Mouse (Mus musculus) retina, adult 2 months (tissue): ENCODE results near the gene Zmiz1.

ENCODE experiments used
- DNase-seq: peaks from one replicate; pipeline ENCODE4 v3.0.0-alpha.2; 2012; ENCODE audit warnings: low read depth, low spot score

Gene Zmiz1

DNA sequence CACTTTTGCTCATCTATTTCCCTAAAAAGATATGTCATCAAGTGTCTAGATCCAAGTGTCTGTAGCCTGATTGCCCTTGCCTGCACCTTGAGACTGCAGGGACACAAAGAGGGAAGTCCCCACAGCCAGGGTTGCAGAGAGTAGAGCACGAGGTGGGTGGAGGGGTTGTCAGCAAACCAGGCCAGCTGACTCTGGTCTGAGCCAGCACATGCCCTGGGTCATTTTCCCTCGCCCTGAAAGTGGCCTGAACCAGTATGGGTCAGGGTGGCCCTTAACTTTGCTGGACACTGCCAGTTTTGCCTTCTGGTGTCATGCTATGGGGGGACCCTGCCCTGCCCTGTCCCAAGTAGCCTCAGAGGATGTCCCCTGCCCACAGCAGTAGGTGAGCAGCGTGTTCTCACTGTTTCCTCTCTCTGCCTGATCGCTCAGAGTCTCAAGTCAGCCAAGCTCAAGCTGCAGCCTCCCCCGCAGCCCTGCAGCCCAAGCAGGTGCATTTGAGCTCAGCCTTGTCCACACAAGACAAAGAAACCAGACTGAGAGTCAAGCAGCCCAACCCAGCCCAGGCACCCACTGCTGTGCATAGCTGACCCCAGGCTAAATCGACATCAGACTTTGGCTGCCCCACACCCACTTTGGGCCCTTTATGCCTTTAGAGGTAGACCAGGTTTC lies 14.1 kb downstream of the Zmiz1 start:
- no peak for DNase-seq

- DNase-seq: no peak
These were observed 15.0 kb downstream of the Zmiz1 start for GRCm38 (mm10) chr14:25474017-25474416.

GRCm38 (mm10) chr14:25474732-25475131 lies 15.7 kb downstream of the Zmiz1 start:
- no peak for DNase-seq

- DNase-seq: no peak
These were observed 17.1 kb downstream of the Zmiz1 start for GRCm38 (mm10) chr14:25476048-25476447.

GRCm38 (mm10) chr14:25476453-25476852 lies 17.5 kb downstream of the Zmiz1 start:
- no peak for DNase-seq

- DNase-seq: no peak
These were observed 18.3 kb downstream of the Zmiz1 start for GRCm38 (mm10) chr14:25477268-25477667.

GRCm38 (mm10) chr14:25478257-25478656 lies 19.3 kb downstream of the Zmiz1 start:
- DNase-seq: no peak

GRCm38 (mm10) chr14:25478755-25479154 lies 19.8 kb downstream of the Zmiz1 start:
- DNase-seq: no peak

GRCm38 (mm10) chr14:25479841-25480252 lies 20.9 kb downstream of the Zmiz1 start:
- DNase-seq: no peak

DNA sequence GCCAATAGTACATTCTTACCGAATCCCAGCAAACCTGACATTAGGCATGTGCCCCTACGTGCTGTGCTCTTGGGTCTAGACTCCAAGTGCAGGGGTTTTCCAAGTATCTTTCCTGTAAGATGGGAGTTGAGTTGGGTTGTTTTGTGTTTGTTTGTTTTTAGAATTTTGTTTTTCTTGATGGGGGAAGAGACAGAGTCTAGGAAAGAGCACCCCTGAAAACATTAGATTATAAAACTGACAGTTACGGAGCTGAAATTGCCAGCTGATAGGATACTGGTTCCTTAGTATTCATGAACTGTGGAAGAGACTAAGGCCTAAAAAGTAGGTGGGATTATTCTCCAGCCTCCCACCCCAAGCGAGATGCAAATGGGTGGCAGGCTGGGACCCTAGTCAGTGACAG lies 21.5 kb downstream of the Zmiz1 start:
- no peak for DNase-seq

DNA sequence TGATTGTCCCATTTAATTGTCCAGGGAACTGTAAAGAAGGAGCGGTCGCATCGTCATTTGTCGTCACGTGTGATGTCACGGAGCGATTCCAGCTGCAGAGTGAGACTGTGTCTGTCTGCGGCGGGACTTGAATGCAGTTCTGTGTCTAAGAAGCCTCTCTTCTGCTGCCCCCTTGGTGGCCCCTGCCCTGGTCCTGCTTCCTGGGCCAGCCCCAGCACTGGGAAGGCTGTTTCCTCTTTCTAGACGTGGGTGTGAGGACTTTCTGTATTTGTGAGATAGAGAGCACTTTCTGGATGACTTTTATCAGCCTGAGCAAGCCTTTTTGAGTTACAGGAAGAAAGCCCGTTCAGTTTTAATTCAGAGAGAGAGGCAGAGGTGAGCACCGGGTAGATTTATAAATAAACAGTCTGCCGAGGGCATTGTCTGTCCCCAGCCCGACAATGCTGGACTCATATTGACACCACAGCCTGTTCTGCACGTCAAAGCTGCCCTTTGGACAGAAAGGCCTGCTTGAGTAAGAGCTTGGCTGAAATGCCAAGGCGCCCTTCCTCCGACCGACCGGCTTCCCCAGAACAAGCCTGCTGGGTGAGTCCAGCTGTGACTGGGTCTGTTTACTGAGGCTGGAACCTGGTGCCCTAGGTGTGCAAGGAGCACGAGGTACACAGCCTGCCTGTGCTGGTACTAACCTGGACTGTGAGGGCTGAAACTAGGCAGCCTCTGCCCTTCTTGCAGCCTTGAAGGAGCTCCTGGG lies 22.1 kb downstream of the Zmiz1 start:
- no peak for DNase-seq

GRCm38 (mm10) chr14:25481667-25482331 lies 22.8 kb downstream of the Zmiz1 start:
- DNase-seq: no peak

DNA sequence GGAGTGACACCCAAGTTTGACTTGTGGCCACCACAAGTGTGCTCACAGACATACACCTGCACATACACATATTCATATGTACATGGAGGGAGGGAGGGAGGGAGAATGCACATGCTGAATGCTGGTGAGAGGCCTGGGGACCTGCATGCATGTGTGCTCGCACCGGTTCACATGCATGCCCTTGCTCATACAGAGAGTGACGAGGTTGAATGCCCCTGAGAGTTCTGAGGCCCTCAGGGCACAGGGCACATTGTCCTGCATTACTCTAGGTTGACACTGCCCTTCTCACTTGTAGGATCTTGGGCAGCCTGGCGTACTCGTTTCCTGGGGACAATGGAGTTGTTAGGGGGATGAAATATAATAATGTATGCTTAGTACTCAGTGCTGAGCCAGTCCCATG lies 23.4 kb downstream of the Zmiz1 start:
- DNase-seq: no peak

DNA sequence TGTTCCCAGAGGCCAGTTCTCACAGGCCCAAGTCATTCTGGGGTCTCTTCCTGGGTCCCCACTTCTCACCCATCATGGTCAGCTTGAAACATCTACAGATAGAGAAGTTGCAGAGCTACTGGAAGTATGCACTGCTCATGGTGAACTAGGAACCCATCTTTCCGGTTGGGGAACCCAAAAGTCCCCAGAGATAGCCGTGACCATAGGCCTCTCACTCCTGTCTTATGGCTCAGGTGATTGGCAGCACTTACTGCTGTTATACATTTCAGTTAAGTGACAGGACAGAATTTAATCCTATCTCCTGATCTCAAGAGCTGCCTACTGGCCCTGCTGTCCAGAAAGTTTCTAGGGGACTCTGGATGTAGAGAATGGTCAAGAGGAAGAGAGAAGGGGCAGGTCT lies 24.3 kb downstream of the Zmiz1 start:
- DNase-seq: no peak

- DNase-seq: no peak
These were observed 25.1 kb downstream of the Zmiz1 start for GRCm38 (mm10) chr14:25484049-25484448.

- no peak for DNase-seq
These were observed 27.2 kb downstream of the Zmiz1 start for GRCm38 (mm10) chr14:25486220-25486619.

- no peak for DNase-seq
These were observed 27.9 kb downstream of the Zmiz1 start for GRCm38 (mm10) chr14:25486742-25487469.

DNA sequence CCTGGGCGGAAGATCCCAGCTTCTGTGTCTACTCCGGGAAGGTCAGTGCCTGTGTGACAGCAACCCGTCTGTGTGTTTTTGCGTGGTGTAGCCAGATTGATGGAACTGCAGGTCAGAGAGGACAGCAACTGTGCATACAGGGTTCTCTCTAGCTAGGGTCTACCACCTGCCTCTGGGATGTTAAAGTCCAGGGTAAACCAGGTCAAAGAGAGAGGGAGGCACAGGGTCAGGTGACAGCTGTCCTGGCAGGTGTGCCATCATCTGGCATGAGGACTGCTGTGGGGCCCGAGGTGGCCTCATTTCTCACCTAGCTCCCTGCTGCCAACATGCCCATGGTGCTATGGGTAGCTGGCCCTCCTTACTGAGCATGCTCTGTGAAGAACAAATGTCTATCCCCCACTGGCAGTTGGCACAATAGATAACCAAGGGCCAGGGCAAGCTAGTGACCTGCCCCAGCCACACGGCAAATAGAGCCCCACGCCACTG lies 28.5 kb downstream of the Zmiz1 start:
- DNase-seq: no peak

DNA sequence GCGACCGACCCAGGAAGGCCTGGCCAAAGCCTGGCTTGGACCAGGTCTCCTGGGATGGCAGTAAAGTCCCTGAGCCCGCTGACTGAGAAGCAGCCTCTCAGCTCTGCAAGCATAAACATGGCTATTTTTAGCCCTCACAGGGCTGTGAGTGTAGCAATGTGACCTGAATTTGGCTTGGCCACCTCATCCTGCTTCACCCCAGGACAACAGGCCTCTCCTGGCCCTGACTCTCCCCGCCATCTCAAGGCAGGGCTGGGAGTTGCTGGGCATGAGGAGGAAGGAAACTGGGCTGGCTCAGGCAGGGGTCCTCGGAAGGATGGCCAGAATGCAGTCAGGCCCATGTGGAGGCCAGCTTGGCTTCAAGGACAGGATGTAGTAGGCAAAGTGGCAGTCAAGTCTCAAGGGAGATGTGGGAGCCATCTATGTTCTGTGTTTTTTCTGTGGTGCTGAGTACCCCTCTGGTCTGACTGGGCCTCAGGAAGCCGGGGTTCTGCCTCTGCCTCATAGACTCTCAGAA lies 29.2 kb downstream of the Zmiz1 start:
- no peak for DNase-seq

- no peak for DNase-seq
These were observed 30.5 kb downstream of the Zmiz1 start for GRCm38 (mm10) chr14:25489336-25490078.

DNA sequence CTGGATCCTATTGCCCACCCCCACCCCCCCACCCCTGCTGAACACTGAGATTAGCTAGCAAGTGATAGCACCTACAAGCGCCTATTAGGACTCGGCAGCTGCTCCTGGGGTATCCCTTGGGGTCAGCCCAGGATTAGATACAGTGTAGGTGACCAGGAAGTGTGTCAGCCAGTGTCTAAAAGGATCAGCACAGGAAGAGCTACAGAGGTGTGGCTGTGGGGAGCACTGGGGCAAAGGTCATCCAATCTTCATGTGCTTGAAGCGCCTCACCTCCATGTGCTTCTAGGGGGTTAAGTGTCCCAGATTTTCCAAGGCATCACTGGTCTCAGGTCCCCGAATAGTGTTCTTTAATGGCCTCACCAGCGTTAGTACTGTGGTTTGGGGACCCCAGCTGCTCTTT lies 33.0 kb downstream of the Zmiz1 start:
- no peak for DNase-seq
